Mouse (Mus musculus): ENCODE measurements at regions not wholly inside any gene's neighbourhood (a gene's known extent, or its start where the extent isn't known, plus 50 kb on each side); places are given as distances from the start of the nearest gene placed in this dataset.

DNA sequence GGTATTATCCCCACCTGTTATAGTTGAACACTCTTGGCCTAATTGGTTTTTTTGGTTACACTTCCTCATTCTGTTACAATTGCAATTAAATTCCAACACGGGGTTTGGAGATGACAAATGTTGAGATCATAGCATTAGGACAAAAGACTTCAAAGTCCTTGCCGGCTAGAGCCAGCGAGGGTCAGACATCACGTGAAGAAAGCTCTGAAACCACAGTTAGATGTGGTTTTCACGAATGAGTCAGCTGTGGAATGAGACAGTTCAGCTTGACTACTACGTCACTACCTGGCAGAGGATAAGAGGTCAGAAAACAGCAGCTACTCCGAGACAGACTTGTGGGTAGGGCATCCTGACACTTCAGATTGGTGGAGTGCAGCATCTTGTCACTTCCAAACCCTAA, 55.5 kb upstream of the Trio start:
- DNase-seq (ENCODE audit: low spot score in 2 of 2): no peak
- intact Hi-C loops (cut with DNase I): no loop called here

DNA sequence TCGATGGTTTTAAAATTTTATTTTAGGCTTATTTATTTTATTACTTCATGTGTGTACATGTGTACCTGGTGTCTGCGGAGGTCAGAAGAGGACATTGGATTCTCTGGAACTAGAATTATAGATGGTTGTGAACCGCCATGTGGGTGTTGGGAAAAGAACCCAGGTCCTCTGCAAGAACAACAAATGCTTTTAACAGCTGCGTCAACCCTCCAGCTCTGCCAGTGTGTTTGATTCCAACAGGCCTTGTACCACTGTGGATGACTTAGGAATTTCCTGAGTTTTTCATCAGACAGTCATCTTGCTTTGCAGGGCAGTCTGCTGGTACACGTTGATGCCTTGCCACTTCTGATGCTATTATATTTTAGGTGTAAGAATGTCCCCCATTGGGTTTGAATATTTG, 56.8 kb upstream of the Trio start:
- intact Hi-C loops (cut with DNase I): no loop called here
- no peak for DNase-seq (ENCODE audit: low spot score in 2 of 2)

DNA sequence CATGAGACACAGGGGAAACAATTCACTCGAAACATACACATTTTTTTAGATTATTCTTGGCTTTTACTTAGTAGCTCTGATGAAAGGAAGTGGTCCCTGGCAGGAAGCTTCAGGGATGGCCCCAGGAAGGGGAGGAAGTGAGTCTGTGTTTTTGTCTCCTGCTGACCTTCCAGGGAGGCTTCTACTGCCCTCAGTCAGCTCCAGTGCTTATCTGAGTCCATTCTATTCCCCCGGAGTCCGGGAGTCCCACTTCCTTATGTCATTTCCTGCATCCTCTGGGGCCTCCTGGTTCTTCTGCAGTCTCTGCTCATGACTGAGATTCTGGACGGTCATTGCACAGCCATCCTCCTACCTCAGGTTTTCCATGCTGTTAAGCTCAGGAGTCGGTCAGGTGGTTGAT, 80.3 kb upstream of the Trio start:
- no peak for DNase-seq (ENCODE audit: low spot score in 2 of 2)
- intact Hi-C loops (cut with DNase I): loop anchor here (5.0 kb wide), 1 partner anchor 189 kb away; no protein-coding TSS in a partner anchor

DNA sequence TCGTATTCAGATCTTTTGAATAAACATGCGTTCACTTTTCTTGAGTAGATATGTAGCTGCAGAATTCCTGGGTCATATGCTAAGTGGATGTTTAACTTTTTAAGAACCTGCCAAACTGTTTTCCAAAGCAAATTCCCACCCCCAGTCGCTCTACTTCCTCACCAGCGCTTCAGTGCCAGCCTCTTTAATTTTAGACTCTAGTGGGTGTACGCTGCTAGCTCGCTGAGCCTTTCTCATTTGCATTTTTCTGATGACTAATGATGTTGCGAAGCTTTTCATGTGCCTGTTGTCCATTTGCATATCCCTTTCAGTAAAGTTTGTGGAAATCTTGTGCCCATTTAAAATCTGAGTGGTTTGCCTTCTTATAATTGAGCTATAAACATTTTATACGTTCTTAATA, 84.3 kb upstream of the Trio start:
- intact Hi-C loops (cut with DNase I): loop anchor here (2.0 to 5.0 kb wide), 2 partner anchors 83 to 193 kb away; no protein-coding TSS in a partner anchor
- peak; percentile 68 to 93 for DNase-seq (ENCODE audit: low spot score in 2 of 2)

DNA sequence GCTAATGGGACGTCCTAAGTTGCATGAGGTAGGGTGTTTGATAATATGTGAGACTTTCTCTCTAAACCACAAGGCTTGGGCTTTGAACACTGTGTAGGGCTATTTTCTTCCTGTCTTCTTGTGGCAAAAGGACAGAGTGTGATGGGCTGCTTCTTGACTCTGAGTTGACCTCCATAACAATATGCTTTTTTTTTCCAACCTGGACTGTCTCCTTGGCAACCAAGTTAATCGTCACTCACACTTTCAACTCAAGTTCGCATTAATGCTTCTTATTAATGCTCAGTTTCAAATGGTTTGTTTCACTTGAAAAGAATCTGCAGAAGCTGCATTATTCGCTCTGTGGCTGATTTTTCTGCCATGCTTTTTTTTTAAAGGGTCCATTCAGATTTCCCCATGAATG, 87.8 kb upstream of the Trio start:
- intact Hi-C loops (cut with DNase I): no loop called here
- no peak for DNase-seq (ENCODE audit: low spot score in 2 of 2)

DNA sequence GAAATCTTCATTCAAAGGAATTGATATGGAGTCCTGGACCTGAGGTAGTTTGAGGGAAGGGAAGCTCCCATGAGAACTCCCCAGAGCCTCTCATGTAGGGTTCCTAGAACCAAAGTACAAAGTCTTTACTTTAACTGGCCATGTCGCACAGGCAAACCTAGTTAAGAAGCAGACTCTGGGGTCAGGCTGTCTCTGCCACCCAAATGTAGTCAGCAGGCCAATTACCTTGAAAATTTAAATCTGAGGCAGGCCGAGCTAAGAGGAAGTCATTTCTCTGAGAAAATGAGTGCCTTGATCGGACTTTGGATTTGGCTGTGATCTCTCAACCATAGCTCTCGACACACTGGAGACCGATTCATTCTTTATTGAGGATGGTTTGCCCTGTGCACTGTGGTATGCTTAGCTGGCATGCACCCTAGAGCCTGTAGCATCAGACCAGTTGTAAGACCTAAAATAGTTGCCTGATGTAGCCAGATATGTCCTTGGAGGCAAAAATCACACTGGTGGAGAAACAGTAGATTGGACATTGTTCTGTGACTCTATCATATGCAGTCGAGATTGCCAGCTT, 88.6 kb upstream of the Trio start:
- intact Hi-C loops (cut with DNase I): no loop called here
- DNase-seq (ENCODE audit: low spot score in 2 of 2): no peak

DNA sequence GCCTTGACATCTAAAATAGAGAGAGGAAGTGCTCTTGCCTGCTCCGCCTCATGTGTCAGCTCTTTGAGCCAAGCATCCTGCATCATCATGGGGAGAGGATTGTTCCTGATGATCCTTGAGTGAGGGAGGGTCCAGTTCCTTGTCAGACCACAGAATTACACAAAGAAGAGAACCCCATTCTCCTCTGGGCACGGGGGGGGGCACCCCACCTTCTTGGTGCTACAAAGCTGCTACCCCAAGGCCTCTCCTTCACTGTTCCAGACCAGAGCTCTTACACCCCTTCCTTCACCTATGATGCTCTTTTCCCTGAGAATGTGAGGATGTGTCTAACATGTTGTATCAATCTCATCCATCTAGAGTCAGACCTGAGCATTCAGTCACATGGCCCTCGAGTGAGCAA, 76.7 kb upstream of the Dnah5 start:
- DNase-seq (ENCODE audit: low spot score in 2 of 2): no peak
- intact Hi-C loops (cut with DNase I): no loop called here

DNA sequence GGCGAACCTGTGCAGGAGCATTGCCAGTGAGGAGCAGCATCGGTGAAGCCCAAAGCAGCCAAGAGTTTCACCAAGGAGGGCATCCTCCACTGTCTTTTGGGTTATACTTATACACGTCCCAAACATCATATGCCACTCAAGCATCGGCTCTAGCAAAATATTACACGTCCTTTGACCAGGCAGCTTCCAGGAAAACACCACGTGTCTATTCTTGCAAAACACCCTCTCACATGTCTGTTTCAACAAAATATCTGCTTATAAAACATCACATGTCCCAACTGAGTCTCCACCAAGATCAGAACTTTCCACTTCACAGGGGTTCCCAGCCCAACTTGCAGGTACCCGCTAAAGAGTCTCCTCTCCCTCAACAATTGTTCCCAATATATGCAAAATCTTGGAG, 74.0 kb upstream of the Dnah5 start:
- no peak for DNase-seq (ENCODE audit: low spot score in 2 of 2)
- intact Hi-C loops (cut with DNase I): no loop called here

DNA sequence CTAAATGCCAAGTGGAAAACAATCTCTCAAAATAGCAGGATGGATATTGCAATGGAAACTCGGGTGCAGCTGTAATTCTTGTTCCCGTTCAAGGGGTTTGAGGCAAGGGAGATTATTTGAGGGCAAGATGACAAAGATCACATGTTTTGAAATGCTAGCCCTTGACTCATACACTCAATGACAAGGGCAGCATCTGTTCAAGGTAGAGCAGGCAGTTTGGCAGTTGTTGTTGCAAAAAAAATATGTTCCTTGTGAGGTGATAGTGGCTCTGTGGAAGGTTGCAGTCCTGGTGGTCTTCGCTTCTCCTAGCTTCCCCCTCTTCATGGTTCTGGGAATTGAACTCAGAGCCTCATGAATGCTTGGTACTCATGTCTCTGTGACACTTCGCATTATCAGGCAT, 72.0 kb upstream of the Dnah5 start:
- DNase-seq (ENCODE audit: low spot score in 2 of 2): no peak
- intact Hi-C loops (cut with DNase I): no loop called here

DNA sequence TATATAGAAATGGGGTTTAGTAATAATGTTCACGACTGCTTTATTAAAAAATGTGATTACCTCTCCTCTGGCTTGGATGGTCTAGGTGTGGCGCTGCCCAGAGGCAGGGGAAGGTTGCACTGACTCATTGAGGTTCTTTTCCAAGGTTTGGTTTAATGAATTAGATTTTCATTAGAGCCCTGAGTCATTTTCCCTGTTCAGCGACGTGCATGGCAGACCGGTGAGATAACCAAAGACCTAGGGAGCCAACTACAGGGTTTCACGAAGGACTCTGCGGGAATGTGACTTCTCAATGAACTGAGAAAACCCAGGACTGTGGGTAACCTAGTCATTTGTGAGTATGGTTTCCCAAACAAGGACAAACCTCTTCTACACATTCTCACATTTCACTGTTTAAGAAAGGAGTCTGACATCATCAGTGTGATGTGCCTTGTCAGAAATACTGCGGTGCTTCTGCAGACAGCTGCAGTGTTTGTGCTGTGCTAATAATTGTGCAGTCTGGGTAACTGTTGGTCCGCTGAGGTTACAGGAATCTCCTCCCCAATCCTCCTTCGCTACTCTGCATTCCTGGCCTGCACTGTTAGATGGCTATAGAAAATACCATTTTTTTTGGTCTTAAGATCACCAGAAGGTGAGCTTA, 70.3 kb upstream of the Dnah5 start:
- DNase-seq (ENCODE audit: low spot score in 2 of 2): no peak
- intact Hi-C loops (cut with DNase I): no loop called here

DNA sequence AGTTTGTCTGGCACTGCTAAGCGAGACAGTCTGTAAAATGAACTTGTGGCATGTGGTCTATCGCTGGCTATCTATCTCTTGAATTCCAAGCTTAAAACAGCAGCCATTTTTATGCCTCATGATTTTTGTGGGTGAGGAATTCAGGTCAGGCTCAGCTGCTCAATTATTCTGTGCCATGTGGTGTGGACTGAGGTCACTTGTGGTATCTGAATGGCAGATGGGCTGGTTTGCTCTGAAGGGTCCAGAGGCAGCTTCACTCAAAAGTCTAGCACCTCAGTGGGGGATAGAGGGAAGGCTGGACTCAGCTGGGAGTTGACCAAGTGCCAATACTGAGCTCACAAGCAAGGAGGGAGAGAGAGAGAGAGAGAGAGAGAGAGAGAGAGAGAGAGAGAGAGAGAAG, 69.3 kb upstream of the Dnah5 start:
- no peak for DNase-seq (ENCODE audit: low spot score in 2 of 2)
- intact Hi-C loops (cut with DNase I): no loop called here

DNA sequence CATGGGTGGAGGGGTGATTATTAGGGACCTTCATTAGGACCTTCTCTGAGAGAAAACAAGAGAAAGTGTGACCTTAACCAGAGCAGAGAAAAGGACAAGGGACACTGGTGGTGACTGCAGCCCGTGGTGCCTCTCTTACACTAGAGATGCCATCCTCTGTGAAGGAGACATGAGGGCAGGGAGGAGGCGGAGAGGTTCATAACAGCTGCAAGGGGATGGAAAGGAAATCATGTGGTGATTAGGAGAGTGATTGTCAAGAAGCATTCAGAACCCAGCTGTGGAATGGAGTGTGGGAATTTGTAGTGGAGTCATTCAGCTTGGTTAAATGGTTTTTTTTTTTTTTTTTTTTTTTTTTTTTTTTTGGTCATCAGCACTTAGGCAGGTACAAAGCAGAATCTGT, 64.7 kb upstream of the Dnah5 start:
- intact Hi-C loops (cut with DNase I): no loop called here
- no peak for DNase-seq (ENCODE audit: low spot score in 2 of 2)

DNA sequence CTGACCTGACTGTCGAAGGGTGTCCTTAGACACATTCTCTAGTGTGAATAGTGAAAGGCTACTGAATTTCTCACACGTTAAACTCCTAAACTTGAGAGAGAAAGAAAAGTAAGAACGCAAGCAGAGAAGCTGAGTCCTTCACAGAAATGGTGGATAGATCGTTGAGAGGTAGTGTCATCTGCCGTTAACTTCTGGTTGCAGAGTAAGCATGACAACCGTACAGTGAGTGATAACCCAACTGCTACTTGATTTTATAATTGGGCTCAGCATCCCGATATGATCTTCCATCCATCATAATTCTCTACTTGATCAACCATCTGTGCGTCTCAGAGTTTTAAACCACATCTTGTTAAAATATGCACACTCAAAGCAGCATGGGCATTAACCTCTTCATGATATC, 63.3 kb upstream of the Dnah5 start:
- intact Hi-C loops (cut with DNase I): no loop called here
- DNase-seq (ENCODE audit: low spot score in 2 of 2): no peak

DNA sequence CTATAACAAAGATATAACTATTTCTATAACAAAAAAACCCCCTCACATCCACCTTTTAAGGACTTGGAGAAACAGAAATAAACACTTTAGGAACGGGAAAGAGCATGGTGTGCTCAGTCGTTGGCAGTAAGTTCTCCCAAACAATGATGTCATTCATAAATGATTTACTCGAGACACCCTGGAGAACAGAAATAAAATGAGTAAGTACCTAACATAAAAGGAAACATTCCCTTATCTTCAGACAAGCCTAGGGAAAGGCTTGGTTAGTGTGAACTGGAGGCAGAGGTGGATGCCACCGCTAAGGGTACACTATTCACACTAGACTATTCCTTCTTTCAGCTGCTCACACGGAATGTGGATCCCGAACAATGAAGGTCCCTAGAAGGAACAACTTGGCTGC, 62.2 kb upstream of the Dnah5 start:
- no peak for DNase-seq (ENCODE audit: low spot score in 2 of 2)
- intact Hi-C loops (cut with DNase I): no loop called here

DNA sequence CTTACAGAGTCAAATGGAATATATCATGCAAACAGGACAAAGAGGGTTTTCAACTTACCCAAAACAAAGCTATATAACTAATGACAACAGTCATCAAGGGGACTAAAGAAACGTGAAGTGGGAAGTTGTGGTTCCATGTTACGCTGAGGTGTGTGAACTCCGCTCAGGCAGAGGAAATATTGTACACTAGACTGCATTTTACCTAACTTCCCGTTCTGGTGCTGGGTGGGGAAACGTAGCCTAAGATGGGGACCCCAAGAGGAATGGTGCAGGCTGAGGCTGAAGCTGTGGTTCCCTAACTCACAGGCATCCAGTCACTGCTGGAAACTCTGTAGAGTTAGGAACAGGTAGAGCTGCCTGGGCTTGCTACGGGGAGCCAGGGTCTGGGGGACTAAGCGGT, 59.3 kb upstream of the Dnah5 start:
- intact Hi-C loops (cut with DNase I): no loop called here
- no peak for DNase-seq (ENCODE audit: low spot score in 2 of 2)

DNA sequence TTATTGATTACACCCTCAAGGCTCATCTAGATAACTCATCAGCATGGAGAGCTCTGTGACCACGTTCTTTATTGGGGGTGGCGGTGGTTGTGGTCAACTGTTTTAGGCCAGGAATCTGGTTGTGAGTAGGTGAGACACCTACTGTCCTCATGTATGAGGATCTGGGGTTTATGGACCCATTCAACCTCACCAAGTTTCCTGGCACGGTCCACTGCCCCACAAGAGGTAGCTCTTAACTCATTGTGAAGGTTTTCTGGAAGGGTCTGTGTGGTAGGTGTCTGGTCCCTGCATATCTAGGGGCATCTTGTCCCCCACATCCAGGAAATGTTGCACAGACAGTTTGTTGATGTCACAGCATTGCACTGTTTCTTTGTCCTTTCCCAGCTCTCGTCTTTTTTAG, 58.7 kb upstream of the Dnah5 start:
- DNase-seq (ENCODE audit: low spot score in 2 of 2): no peak
- intact Hi-C loops (cut with DNase I): no loop called here

DNA sequence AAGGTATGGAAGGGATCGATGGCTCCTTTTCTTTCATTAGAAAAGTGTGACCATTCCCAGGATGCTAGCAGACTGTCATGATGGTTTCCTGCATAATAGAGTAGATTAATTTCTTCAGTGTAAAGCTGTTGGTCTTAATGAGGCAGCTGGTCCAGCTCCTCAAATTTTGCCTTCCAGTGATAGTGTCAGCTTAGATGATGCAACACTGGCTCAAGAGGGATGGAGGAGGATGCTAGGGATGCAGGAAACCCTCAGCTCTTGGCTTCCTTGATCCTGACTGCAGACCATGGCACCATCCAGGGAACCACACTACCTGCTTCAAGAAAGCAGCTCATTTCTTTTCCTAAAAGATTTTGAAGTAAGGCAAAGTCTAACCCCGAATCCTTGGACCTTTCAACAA, 51.9 kb upstream of the Dnah5 start:
- intact Hi-C loops (cut with DNase I): no loop called here
- DNase-seq (ENCODE audit: low spot score in 2 of 2): no peak
